Mouse (Mus musculus): Measurements from ENCODE around the gene Hist1h3h. TPM values are rescaled to one million over a fixed set of nuclear protein-coding genes. Genes with fewer than 3 reads are reported as not detected.
"Not testable (repeated sequence)": the region's sequence is repeated elsewhere in the genome, so short reads cannot be mapped to it uniquely, and the experiment has no call there.

The Hist1h3h gene
- polyA plus RNA-seq, 1 experiment from 2014 or later = 11.7 TPM

GRCm38 (mm10) chr13:21715131-21715863 lies 2.2 kb upstream of the Hist1h3h start:
- no peaks in the 10 kb centered on the region for H3K36me3 ChIP-seq (ENCODE audit: control insufficient read depth, insufficient read depth, low read length)
- H3K9me3 ChIP-seq (ENCODE audit: control insufficient read depth, low read length) = no peaks in the 10 kb centered on the region
- no peak for ATAC-seq (ENCODE audit: low FRiP score, low TSS enrichment)
- H3K27ac ChIP-seq (ENCODE audit: low read depth, low read length) = peak overlapping the region; percentile 88
- no peaks in the 10 kb centered on the region for H3K27me3 ChIP-seq (ENCODE audit: control insufficient read depth, insufficient read depth, low read length)
- peaks cover 5% of the 10 kb centered on the region; the same call in 1 of the 2 replicates for H3K4me1 ChIP-seq (ENCODE audit: control insufficient read depth, insufficient read depth, low read length)
- 1% methylated on average over 19 of the region's 22 CpGs for WGBS
- H3K4me3 ChIP-seq (ENCODE audit: low read length) = peak overlapping the region; percentile 36
- peak overlapping the region; percentile 56 for H3K4me2 ChIP-seq (replicated peaks; ENCODE audit: low read depth, low read length)
- H3K9ac ChIP-seq (ENCODE audit: low read depth, low read length) = peak overlapping the region; percentile 65

- H3K9me3 ChIP-seq (ENCODE audit: control insufficient read depth, low read length); H3K36me3 ChIP-seq (ENCODE audit: control insufficient read depth, insufficient read depth, low read length); H3K27me3 ChIP-seq (ENCODE audit: control insufficient read depth, insufficient read depth, low read length): not testable (repeated sequence)
- Histone ChIP-seq H3K4me2 (replicated peaks; ENCODE audit: low read depth, low read length) (peak within 1 kb of the TSS; percentile 76), H3K4me1 (ENCODE audit: control insufficient read depth, insufficient read depth, low read length) (peaks cover 12% of the 10 kb centered on the region; the same call in 1 of the 2 replicates), H3K9ac (ENCODE audit: low read depth, low read length) (peak within 1 kb of the TSS; percentile 81), H3K27ac (ENCODE audit: low read depth, low read length) (peak within 1 kb of the TSS; percentile 99), H3K4me3 (ENCODE audit: low read length) (peak within 1 kb of the TSS; percentile 47)
- 1% methylated on average over 24 of the region's 50 CpGs for WGBS
- peak; percentile 94 for ATAC-seq (ENCODE audit: low FRiP score, low TSS enrichment)
Observed at GRCm38 (mm10) chr13:21715864-21716539, 1.5 kb upstream of the Hist1h3h start, which contains the start of the genes Hist1h2bl and Hist1h2ai. Gene Hist1h2bl (minus strand): TSS chr13:21716143. Gene Hist1h2ai (plus strand): TSS chr13:21716422.

GRCm38 (mm10) chr13:21716540-21717391 lies 693 bp upstream of the Hist1h3h start:
- not testable (repeated sequence) for H3K9me3 ChIP-seq (ENCODE audit: control insufficient read depth, low read length); H3K27me3 ChIP-seq (ENCODE audit: control insufficient read depth, insufficient read depth, low read length); ATAC-seq (ENCODE audit: low FRiP score, low TSS enrichment); H3K36me3 ChIP-seq (ENCODE audit: control insufficient read depth, insufficient read depth, low read length)
- under 1% methylated on average over 9 of the region's 38 CpGs for WGBS
- H3K9ac ChIP-seq (ENCODE audit: low read depth, low read length) = peak overlapping the region; percentile 81
- H3K4me2 ChIP-seq (replicated peaks; ENCODE audit: low read depth, low read length) = peak overlapping the region; percentile 76
- H3K27ac ChIP-seq (ENCODE audit: low read depth, low read length) = peak overlapping the region; percentile 99
- H3K4me3 ChIP-seq (ENCODE audit: low read length) = peak overlapping the region; percentile 47
- peaks cover 13% of the 10 kb centered on the region; the same call in 1 of the 2 replicates for H3K4me1 ChIP-seq (ENCODE audit: control insufficient read depth, insufficient read depth, low read length)

GRCm38 (mm10) chr13:21718381-21719080 lies 1.1 kb downstream of the Hist1h3h start:
- H3K9me3 ChIP-seq (ENCODE audit: control insufficient read depth, low read length) = no peaks in the 10 kb centered on the region
- peak overlapping the region; percentile 52 for H3K4me3 ChIP-seq (ENCODE audit: low read length)
- H3K36me3 ChIP-seq (ENCODE audit: control insufficient read depth, insufficient read depth, low read length) = no peaks in the 10 kb centered on the region
- no peak for ATAC-seq (ENCODE audit: low FRiP score, low TSS enrichment)
- peaks cover 13% of the 10 kb centered on the region; the same call in 1 of the 2 replicates for H3K4me1 ChIP-seq (ENCODE audit: control insufficient read depth, insufficient read depth, low read length)
- WGBS = 53% methylated on average over 4 of the region's 4 CpGs
- no peaks in the 10 kb centered on the region for H3K27me3 ChIP-seq (ENCODE audit: control insufficient read depth, insufficient read depth, low read length)
- H3K4me2 ChIP-seq (replicated peaks; ENCODE audit: low read depth, low read length) = peak overlapping the region; percentile 73
- H3K9ac ChIP-seq (ENCODE audit: low read depth, low read length) = peak overlapping the region; percentile 82
- peak overlapping the region; percentile 95 for H3K27ac ChIP-seq (ENCODE audit: low read depth, low read length)

- H3K4me2 ChIP-seq (replicated peaks; ENCODE audit: low read depth, low read length) = peak overlapping the region; percentile 56
- 3% methylated on average over 15 of the region's 44 CpGs for WGBS
- H3K9me3 ChIP-seq (ENCODE audit: control insufficient read depth, low read length); H3K27me3 ChIP-seq (ENCODE audit: control insufficient read depth, insufficient read depth, low read length); H3K36me3 ChIP-seq (ENCODE audit: control insufficient read depth, insufficient read depth, low read length): not testable (repeated sequence)
- H3K9ac ChIP-seq (ENCODE audit: low read depth, low read length) = peak overlapping the region; percentile 66
- H3K4me3 ChIP-seq (ENCODE audit: low read length) = peak overlapping the region; percentile 36; the same call in 1 of the 2 replicates
- H3K27ac ChIP-seq (ENCODE audit: low read depth, low read length) = peak overlapping the region; percentile 97
- peak; percentile 20 for ATAC-seq (ENCODE audit: low FRiP score, low TSS enrichment)
- peaks cover 13% of the 10 kb centered on the region; the same call in 1 of the 2 replicates for H3K4me1 ChIP-seq (ENCODE audit: control insufficient read depth, insufficient read depth, low read length)
Observed at GRCm38 (mm10) chr13:21721107-21721756, 3.8 kb downstream of the Hist1h3h start.

- H3K27ac ChIP-seq (ENCODE audit: low read depth, low read length) = peak within 1 kb of the TSS; percentile 97
- peak within 1 kb of the TSS; percentile 66 for H3K9ac ChIP-seq (ENCODE audit: low read depth, low read length)
- peak within 1 kb of the TSS; percentile 36; the same call in 1 of the 2 replicates for H3K4me3 ChIP-seq (ENCODE audit: low read length)
- peaks cover 13% of the 10 kb centered on the region; the same call in 1 of the 2 replicates for H3K4me1 ChIP-seq (ENCODE audit: control insufficient read depth, insufficient read depth, low read length)
- H3K9me3 ChIP-seq (ENCODE audit: control insufficient read depth, low read length); H3K27me3 ChIP-seq (ENCODE audit: control insufficient read depth, insufficient read depth, low read length); H3K36me3 ChIP-seq (ENCODE audit: control insufficient read depth, insufficient read depth, low read length): not testable (repeated sequence)
- peak within 1 kb of the TSS; percentile 56 for H3K4me2 ChIP-seq (replicated peaks; ENCODE audit: low read depth, low read length)
- peak; percentile 98 for ATAC-seq (ENCODE audit: low FRiP score, low TSS enrichment)
- WGBS = under 1% methylated on average over 37 of the region's 37 CpGs
Observed at GRCm38 (mm10) chr13:21721757-21722372, 4.4 kb downstream of the Hist1h3h start, which contains the start of gene Hist1h2bm. Gene Hist1h2bm (plus strand): TSS chr13:21722044.

- 2% methylated on average over 11 of the region's 11 CpGs for WGBS
Observed at GRCm38 (mm10) chr13:21722373-21722925, 5.0 kb downstream of the Hist1h3h start.

More at GRCm38 (mm10) chr13:21722373-21722925, 5.0 kb downstream of the Hist1h3h start:
- Histone ChIP-seq H3K27me3 (ENCODE audit: control insufficient read depth, insufficient read depth, low read length) (no peaks in the 10 kb centered on the region), H3K4me3 (ENCODE audit: low read length) (peak overlapping the region; percentile 24; the same call in 1 of the 2 replicates), H3K36me3 (ENCODE audit: control insufficient read depth, insufficient read depth, low read length) (no peaks in the 10 kb centered on the region), H3K9ac (ENCODE audit: low read depth, low read length) (peak overlapping the region; percentile 66), H3K4me2 (replicated peaks; ENCODE audit: low read depth, low read length) (peak overlapping the region; percentile 36), H3K4me1 (ENCODE audit: control insufficient read depth, insufficient read depth, low read length) (peaks cover 13% of the 10 kb centered on the region; the same call in 1 of the 2 replicates), H3K27ac (ENCODE audit: low read depth, low read length) (peak overlapping the region; percentile 89), H3K9me3 (ENCODE audit: control insufficient read depth, low read length) (no peaks in the 10 kb centered on the region)
- 0 out of 2 replicates have a peak, but pooled peaks have one; percentile 3 for ATAC-seq (ENCODE audit: low FRiP score, low TSS enrichment)
